Mouse (Mus musculus) E14TG2a.4 (cell line): ENCODE measurements around the gene Arsg.

Experiments
- CTCF ChIP-seq: conservative IDR thresholded peaks from 2 replicates; pipeline ENCODE4 v1.5.1; 2014; ENCODE audit warnings: low read length
- POU5F1 ChIP-seq: IDR thresholded peaks from 2 replicates; pipeline ENCODE4 v1.6.1; 2014; ENCODE audit warnings: low read length, borderline replicate concordance

GRCm38 (mm10) chr11:109578536-109578935 lies 105.4 kb downstream of the Arsg start:
- TF ChIP-seq CTCF, result no peak
- no peak for TF ChIP-seq POU5F1
